Mouse (Mus musculus): ENCODE data around the gene Camkk1.

DNA sequence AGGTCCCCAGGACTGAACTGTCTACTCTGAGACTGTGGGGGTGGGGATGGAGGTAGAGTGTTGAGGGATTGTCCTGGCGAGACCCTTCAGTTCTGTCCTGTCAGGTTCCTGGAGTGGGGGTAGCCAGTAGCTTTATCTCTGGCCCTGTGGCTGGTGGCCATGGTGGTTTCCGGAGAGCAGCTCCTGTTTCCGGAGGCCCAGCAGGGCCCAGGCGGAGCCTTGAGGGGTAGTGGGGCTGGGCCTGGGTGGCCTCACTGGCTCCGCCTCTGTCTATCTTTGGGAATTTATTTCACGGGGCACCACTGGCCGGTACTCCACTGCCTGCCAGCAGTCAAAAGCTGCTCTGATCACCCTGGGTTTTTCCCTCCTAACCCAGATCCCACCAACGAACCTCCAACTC, 20.0 kb upstream of the Camkk1 start, which contains the start of gene P2rx1:
- TF ChIP-seq POLR2A (IDR thresholded peaks at IDR 0.05; ENCODE audit: borderline replicate concordance, extremely low read depth, insufficient read depth, insufficient read length, poor library complexity, severe bottlenecking) (no peak), CTCF (IDR thresholded peaks at IDR 0.05; ENCODE audit: borderline replicate concordance, extremely low read depth, insufficient read depth, insufficient read length) (no peak)

Measured in brain, embryonic 14.5 days (tissue).